Mouse (Mus musculus) granulocyte monocyte progenitor cell, adult 5-6 weeks (primary cell): ENCODE data around the gene Zg16. TPM values are rescaled to one million over a fixed set of nuclear protein-coding genes. Genes with fewer than 3 reads are reported as not detected.
"Not testable (repeated sequence)": the region's sequence is repeated elsewhere in the genome, so short reads cannot be mapped to it uniquely, and the experiment has no call there.

Source experiments
- ATAC-seq: replicated peaks from 2 replicates; pipeline ENCODE4 v1.8.0; 2016; ENCODE audit warnings: mild to moderate bottlenecking, moderate TSS enrichment, inconsistent platforms; ENCODE audit not compliant: poor library complexity, severe bottlenecking
- total RNA-seq, 2 experiments: library from RNA; stranded (forward) in 1 of 2; stranded (reverse) in 1 of 2; fragments of 200-712, 200-1000 nt in 1 of 2; fragments of >200 nt in 1 of 2; fragmentation: Nextera tagmentation in 1 of 2; gene quantifications; 2 replicates each; pipeline ENCODE4 v1.2.3; 2014 to 2017

The Zg16 gene
- total RNA-seq, 2 experiments from 2014 or later: 2.5 TPM; not detected in 1

- ATAC-seq: no peak
Measured at GRCm38 (mm10) chr7:127105551-127105950, 18.4 kb upstream of the Zg16 start.

- peak; percentile 78 for ATAC-seq
Measured at GRCm38 (mm10) chr7:127104560-127105332, 17.6 kb upstream of the Zg16 start.

DNA sequence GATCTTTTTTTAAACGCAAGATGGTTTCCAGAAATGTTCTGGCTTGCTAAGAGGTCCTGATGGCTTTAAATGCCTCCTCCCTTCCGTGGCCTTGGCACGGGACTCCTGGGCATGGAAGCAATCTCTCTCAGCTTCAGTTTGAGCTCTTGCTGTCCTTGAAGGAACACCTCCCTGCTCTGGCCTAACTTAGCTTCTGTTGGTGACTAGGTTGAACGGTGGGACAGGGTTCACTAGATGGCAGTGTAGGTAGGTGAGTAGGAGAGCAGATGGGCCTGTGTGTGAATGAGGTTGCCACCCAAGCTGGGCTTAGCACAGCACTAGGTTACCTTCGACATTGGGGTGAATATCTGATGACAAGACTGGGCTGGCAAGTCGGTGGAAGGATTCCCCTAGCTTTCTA is 16.8 kb upstream of the Zg16 start:
- no peak for ATAC-seq

- ATAC-seq: no peak
Measured at GRCm38 (mm10) chr7:127102148-127102547, 15.0 kb upstream of the Zg16 start.

GRCm38 (mm10) chr7:127101451-127102016 is 14.4 kb upstream of the Zg16 start:
- ATAC-seq: 0 out of 2 replicates have a peak, but pooled peaks have one; percentile 15

DNA sequence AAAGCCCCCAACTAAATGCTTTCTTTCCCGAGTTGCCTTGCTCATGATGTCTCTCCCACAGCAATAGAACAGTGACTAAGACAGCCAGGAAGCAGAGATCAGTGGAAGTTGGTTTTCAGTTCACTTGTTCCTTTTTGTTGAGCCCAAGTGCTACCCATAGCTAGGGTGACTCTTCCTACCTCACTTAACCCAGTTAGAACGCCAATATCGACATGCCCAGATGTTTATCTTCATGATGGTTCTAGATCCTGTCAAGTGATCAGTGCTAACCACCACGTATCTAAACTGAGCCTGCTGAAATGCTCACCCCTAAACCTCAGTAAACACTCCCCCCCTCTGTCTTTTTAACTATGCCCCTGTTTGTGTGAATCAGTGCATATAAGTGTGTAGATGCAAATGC is 12.4 kb upstream of the Zg16 start:
- ATAC-seq: no peak

DNA sequence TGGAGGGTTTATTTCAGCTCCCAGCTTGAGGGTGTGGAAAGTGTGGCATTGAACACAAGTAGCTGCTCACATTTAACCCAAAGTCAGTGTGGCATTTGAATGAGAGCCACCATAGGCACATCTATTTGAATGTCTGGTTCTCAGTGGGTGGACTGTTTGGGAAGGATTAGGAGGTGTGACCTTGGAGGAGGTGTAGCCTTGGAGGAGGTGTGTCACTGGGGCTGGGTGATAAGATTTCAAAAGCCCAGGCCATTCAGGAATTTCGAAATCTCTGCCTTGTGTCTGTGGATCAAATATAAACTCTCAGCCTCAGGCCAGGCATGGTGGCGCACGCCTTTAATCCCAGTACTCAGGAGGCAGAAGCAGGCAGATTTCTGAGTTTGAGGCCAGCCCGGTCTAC is 11.8 kb upstream of the Zg16 start:
- ATAC-seq: no peak

DNA sequence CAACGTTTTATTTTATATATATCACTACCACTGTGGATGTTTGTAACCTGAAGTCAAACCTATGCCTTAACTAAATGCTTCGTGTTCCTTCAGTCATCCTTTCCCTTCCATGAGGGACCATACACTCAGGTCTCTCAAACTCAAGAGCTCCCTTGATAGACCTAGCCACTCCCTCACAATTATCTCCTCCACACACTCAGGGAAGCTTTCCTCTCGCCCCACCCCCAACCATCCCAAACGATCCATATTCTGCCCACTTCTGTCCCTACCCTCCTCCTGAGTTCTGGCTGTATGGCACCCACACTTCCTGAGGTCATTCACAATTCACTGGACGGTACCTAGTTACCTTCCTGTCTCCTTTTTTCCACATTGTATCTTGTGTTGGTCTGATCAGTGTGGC is 11.4 kb upstream of the Zg16 start:
- ATAC-seq: no peak

- no peak for ATAC-seq
Measured at GRCm38 (mm10) chr7:127096456-127096855, 9.3 kb upstream of the Zg16 start.

DNA sequence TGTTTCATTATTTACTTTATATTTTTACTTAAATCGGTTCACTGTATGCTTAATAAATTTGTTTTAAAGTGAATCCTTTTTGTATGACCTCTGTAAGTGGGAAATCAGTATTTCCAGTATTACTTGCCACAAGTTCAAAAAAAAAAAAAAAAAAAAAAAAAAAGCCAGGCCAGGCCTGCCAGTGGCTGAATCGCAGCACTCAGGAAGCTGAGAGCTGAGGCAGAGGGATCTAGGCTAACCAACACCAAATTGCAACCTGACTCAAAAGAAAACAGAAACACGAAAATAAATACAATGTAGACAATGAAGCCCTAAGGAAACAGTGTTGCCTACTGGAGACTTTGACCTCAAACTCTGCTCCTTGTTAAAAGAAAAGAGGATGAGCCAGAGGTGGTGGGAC is 6.8 kb upstream of the Zg16 start:
- ATAC-seq: no peak

DNA sequence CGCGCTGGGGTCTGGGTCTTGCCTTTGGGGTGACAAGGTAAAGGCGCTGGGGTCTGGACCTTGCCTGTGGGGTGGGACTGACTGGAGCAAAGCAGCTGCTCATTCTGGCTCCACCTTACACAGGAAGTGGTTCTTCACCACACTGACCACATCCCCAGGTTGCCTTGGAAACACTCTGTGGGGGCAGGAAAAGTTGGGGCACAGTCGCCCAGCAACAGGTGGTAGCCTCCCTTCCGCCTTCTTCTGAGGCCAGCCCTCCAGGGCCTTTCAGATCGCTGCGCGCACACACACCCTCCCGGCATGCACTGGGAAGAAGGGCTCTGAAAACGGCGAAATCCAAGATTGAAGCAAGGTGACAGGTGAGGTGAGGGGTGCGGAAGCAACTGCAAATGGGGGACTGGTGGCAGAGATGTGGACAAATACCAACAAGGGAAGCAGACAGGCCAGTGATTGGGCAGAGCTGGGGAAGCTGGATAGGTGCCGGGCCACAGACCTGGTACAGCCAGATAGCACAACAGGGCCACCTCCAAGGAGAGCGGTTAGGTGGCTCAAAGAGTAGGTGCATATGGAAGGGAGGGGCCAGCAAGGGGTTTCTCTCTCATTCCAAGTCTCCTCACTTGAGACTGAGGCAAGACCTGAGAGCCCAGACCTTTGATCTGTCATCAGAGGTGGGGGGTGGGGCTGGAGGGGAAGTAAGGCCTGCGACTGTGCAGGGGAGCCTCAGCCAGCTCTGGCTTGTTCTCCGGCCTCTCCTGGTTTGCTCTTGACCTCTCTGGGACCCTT is 4.2 kb upstream of the Zg16 start, which contains the start of gene AI467606:
AI467606 (plus strand) TSS at position 246 of the 783 bp plus-strand sequence.
- peak; percentile 90 for ATAC-seq

- no peak for ATAC-seq
Measured at GRCm38 (mm10) chr7:127090154-127091113, 3.3 kb upstream of the Zg16 start.

GRCm38 (mm10) chr7:127088901-127089845 is 2.0 kb upstream of the Zg16 start:
- ATAC-seq: peak; percentile 4; the same call in 1 of the 2 replicates

DNA sequence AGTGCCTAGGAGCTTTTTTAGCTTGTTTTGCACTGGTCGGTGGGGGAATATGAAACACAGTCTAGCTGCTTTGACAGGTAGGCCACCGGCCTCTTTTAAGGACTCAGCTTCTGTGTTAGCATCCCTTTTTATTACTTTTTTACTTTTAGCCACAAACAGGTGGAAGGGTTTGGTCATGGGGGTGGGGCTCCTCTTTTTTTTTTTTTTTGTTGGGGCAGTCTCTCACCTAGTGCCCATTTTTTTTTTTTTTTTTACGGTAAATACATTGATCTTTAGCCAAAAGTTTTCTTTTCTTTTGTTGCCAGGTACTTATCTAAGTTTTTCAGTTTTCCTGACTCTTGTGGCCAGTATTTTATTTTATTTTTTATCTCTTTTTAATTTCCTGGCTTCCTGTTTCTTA is 955 bp upstream of the Zg16 start:
- no peak for ATAC-seq

GRCm38 (mm10) chr7:127085751-127086150 is 1.4 kb downstream of the Zg16 start:
- ATAC-seq: not testable (repeated sequence)

GRCm38 (mm10) chr7:127084794-127085193 is 2.3 kb downstream of the Zg16 start:
- ATAC-seq: no peak

DNA sequence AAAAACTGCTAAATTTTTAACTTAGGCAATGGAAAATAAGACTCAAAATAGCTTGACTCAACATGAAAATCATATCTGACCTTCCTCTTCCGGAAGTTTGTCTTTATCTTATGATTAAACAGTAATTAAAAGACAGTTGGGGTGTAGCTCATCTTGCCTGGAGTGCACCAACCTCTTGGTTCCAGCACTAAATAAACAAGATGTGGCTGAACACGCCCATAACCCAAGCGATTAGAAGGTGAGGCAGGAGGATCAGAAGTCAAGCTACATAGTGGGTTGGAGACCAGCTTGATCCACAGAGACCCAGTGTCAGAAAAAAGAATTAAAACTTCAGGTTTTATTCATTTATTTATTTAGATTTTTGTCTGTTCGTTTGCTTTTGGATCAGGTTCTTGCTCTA is 3.4 kb downstream of the Zg16 start:
- ATAC-seq: no peak

GRCm38 (mm10) chr7:127082995-127083394 is 4.1 kb downstream of the Zg16 start:
- no peak for ATAC-seq

- ATAC-seq: 0 out of 2 replicates have a peak, but pooled peaks have one; percentile 6
Measured at GRCm38 (mm10) chr7:127082271-127082670, 4.9 kb downstream of the Zg16 start.
